Mouse (Mus musculus) embryonic fibroblast, embryonic 13.5 days (primary cell): ENCODE results near the gene Olfr370.

ENCODE experiments used
- CTCF ChIP-seq: IDR thresholded peaks from 2 replicates; pipeline ENCODE4 v1.5.1; 2011; ENCODE audit warnings: mild to moderate bottlenecking, control low read depth, low read length, moderate library complexity, borderline replicate concordance; ENCODE audit not compliant: insufficient read depth
- POLR2A ChIP-seq: IDR thresholded peaks from 2 replicates; pipeline ENCODE4 v1.6.1; 2011; ENCODE audit warnings: low read depth, mild to moderate bottlenecking, control low read depth, low read length, moderate library complexity

DNA sequence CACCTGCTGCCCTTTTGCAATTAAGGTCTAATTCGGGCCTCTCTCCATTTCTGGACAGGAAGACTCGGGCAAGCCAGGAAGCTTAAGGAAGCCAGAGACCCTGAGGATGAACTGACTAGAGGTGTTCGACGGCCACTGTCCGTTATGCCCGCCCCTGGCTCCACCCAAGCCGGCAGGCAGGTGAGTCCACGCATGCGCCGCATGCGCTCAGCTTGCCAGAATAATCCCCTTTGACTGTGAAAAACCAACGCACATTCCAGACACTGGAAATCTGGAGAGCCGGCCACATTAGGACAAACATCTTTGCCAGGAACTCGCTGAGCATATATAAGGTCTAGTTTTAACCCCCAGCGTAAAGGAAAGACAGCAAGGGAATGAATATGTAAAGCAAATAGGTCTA lies 47.7 kb downstream of the Olfr370 start:
- TF ChIP-seq POLR2A, result no peak
- TF ChIP-seq CTCF, result no peak
